Mouse (Mus musculus) hindbrain, embryonic 12.5 days (tissue): ENCODE data around the gene Stap1. TPM values are rescaled to one million over a fixed set of nuclear protein-coding genes. Genes with fewer than 3 reads are reported as not detected.

Experiments used
- ATAC-seq: fragments of 200-750 bp; cut with Nextera tagmentation; 2 replicates; pipeline ENCODE4 v1.8.0; 2017; ENCODE audit warnings: moderate TSS enrichment; ENCODE audit not compliant: low FRiP score
- H3K27ac ChIP-seq: fragments of 300-500 bp; sonication (generic); 2 replicates; pipeline ENCODE4 v1.5.1; 2016; ENCODE audit warnings: mild to moderate bottlenecking
- H3K27me3 ChIP-seq: fragments of 300-500 bp; sonication (generic); 2 replicates; pipeline ENCODE4 v1.6.1; 2016; ENCODE audit warnings: mild to moderate bottlenecking
- H3K36me3 ChIP-seq: fragments of 300-500 bp; sonication (generic); 2 replicates; pipeline ENCODE4 v1.6.1; 2016; ENCODE audit warnings: mild to moderate bottlenecking
- H3K4me1 ChIP-seq: fragments of 300-500 bp; sonication (generic); 2 replicates; pipeline ENCODE4 v1.6.1; 2016
- H3K4me2 ChIP-seq: fragments of 300-500 bp; sonication (generic); replicated peaks from 2 replicates; pipeline ENCODE4 v1.6.1; 2016; ENCODE audit warnings: mild to moderate bottlenecking
- H3K4me3 ChIP-seq: fragments of 300-500 bp; sonication (generic); 2 replicates; pipeline ENCODE4 v1.5.1; 2016; ENCODE audit warnings: mild to moderate bottlenecking
- H3K9ac ChIP-seq: fragments of 300-500 bp; sonication (generic); 2 replicates; pipeline ENCODE4 v1.6.1; 2016; ENCODE audit warnings: mild to moderate bottlenecking, moderate library complexity
- H3K9me3 ChIP-seq: fragments of 300-500 bp; sonication (generic); replicated peaks from 2 replicates; pipeline ENCODE4 v1.6.1; 2016; ENCODE audit warnings: mild to moderate bottlenecking
- WGBS: fragments of 180-500 bp; shearing (Covaris S2); methylation state at CpG from one replicate; pipeline ENCODE4 v1.1.7; 2016; 5-methylcytosine and 5-hydroxymethylcytosine counted together
- polyA plus RNA-seq: library from polyadenylated mRNA; unstranded; fragments of >200 nt; fragmentation: Nextera tagmentation; extraction: Ambion mirVana; gene quantifications from 2 replicates; pipeline ENCODE4 v1.2.1, GENCODE M21; 2016

Stap1 gene
- polyA plus RNA-seq, 1 experiment from 2014 or later: 0.40 TPM

DNA sequence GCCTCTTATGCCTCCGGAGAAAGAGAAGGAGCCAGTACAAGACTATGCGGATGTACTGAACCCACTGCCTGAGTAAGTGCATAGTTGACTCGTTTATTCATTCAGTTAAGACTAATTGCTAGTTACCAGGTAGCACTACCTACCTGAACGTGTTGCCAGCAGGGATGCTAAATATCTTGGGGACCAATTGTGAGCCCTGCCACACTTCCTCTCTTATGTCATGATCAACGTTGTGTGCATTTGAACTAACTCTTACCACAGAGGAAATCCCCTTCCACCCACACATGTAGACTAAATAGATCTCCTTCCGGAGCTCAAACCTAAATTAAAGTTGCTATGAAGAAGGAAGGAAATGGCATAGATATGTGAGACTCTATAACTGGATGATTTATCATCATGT is 15.2 kb downstream of the Stap1 start:
- no peaks in the 10 kb centered on the region for H3K27me3 ChIP-seq
- no peak overlapping the region for H3K4me2 ChIP-seq
- no peak overlapping the region for H3K27ac ChIP-seq
- ATAC-seq: no peak
- H3K9me3 ChIP-seq: no peaks in the 10 kb centered on the region
- H3K4me3 ChIP-seq: no peak overlapping the region
- WGBS: 82% methylated on average over 6 of the region's 6 CpGs
- H3K9ac ChIP-seq: no peak overlapping the region
- H3K4me1 ChIP-seq: no peaks in the 10 kb centered on the region
- no peaks in the 10 kb centered on the region for H3K36me3 ChIP-seq

GRCm38 (mm10) chr5:86094754-86095153 is 23.2 kb downstream of the Stap1 start:
- Histone ChIP-seq H3K36me3 (no peaks in the 10 kb centered on the region), H3K4me2 (no peak overlapping the region), H3K4me3 (no peak overlapping the region), H3K9ac (no peak overlapping the region), H3K27ac (no peak overlapping the region), H3K27me3 (no peaks in the 10 kb centered on the region), H3K4me1 (no peaks in the 10 kb centered on the region), H3K9me3 (no peaks in the 10 kb centered on the region)
- WGBS: 86% methylated on average over 9 of the region's 9 CpGs
- no peak for ATAC-seq

- Histone ChIP-seq H3K27ac (no peak overlapping the region), H3K27me3 (no peaks in the 10 kb centered on the region), H3K9me3 (no peaks in the 10 kb centered on the region), H3K4me2 (no peak overlapping the region), H3K4me3 (no peak overlapping the region), H3K9ac (no peak overlapping the region), H3K4me1 (no peaks in the 10 kb centered on the region), H3K36me3 (no peaks in the 10 kb centered on the region)
- no peak for ATAC-seq
- whole genome bisulfite sequencing: 87% methylated on average over 3 of the region's 3 CpGs
These were observed 27.4 kb downstream of the Stap1 start for GRCm38 (mm10) chr5:86098988-86099387.

DNA sequence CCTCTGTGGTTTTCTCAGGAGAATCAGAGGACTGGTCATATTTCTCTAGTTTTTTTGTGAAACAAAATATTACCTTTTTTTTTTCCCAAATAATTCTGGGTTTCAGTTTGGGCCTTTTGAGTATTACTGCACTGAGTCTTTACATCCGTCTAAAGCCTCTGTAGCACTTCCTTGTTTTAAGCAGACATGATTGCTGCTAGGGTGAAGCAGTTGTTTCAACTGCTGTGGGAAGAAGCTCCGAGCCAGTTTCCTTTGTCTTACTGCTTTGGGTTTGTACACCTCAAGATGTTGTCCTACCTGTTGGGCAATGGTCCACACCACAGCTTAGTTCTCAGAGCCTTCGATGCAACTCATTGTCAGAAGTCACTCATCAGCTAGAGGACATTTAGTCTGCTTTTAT is 29.1 kb downstream of the Stap1 start:
- no peak overlapping the region for H3K4me3 ChIP-seq
- H3K9me3 ChIP-seq: no peaks in the 10 kb centered on the region
- H3K36me3 ChIP-seq: no peaks in the 10 kb centered on the region
- no peak overlapping the region for H3K27ac ChIP-seq
- no peak overlapping the region for H3K4me2 ChIP-seq
- H3K9ac ChIP-seq: no peak overlapping the region
- 84% methylated on average over 3 of the region's 3 CpGs for WGBS
- ATAC-seq: no peak
- H3K4me1 ChIP-seq: no peaks in the 10 kb centered on the region
- no peaks in the 10 kb centered on the region for H3K27me3 ChIP-seq

DNA sequence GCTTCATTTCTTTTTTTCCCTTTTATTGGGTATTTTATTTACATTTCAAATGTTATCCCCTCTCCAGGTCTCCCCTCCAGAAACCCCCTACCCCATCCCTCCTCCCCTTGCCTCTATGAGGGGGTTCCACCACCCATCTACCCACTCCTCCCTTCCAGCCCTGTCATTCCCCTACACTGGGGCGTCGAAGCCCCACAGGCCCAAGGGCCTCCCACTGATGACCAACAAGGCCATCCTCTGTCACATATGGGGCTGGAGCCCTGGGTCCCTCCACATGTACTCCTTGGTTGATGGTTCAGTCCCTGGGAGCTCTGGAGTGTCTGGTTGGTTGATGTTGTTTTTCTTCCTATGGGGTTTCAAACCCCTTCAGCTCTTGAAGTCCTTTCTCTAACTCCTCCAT is 30.6 kb downstream of the Stap1 start:
- H3K4me3 ChIP-seq: no peak overlapping the region
- H3K27ac ChIP-seq: no peak overlapping the region
- ATAC-seq: no peak
- H3K27me3 ChIP-seq: no peaks in the 10 kb centered on the region
- no peaks in the 10 kb centered on the region for H3K36me3 ChIP-seq
- no peak overlapping the region for H3K4me2 ChIP-seq
- no peak overlapping the region for H3K9ac ChIP-seq
- no peaks in the 10 kb centered on the region for H3K4me1 ChIP-seq
- H3K9me3 ChIP-seq: no peaks in the 10 kb centered on the region
- WGBS: 94% methylated on average over 2 of the region's 2 CpGs

- Histone ChIP-seq H3K4me2 (no peak overlapping the region), H3K9me3 (no peaks in the 10 kb centered on the region), H3K4me3 (no peak overlapping the region), H3K4me1 (no peaks in the 10 kb centered on the region), H3K9ac (no peak overlapping the region), H3K27me3 (no peaks in the 10 kb centered on the region), H3K27ac (no peak overlapping the region), H3K36me3 (peaks cover 5% of the 10 kb centered on the region; the same call in 1 of the 2 replicates)
- no peak for ATAC-seq
- WGBS: 86% methylated on average over 2 of the region's 2 CpGs
These were observed 35.1 kb downstream of the Stap1 start for GRCm38 (mm10) chr5:86106610-86107009.

DNA sequence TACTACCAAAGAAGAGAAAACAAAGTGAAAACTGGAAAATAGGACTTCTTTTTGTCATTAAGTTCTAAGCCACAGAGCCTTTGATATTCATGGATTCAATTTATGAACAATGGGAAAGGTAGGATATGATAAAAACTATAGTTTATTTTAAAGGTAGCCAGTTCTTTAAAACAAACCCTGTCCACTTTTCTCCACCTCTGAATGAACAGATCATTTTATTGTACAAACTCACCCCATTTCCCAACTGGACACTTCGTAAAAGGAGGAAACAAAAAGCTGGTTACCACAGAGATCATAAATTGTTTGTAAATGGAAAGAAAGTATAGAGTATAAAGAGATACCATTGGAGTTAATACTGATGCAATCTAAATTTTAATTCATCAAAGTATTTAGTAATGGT is 39.5 kb downstream of the Stap1 start:
- no peaks in the 10 kb centered on the region for H3K27me3 ChIP-seq
- no peak for ATAC-seq

GRCm38 (mm10) chr5:86113037-86113436 is 41.5 kb downstream of the Stap1 start:
- H3K9ac ChIP-seq: no peak overlapping the region
- ATAC-seq: no peak

More for the DNA sequence above, 39.5 kb downstream of the Stap1 start:
- H3K4me2 ChIP-seq: no peak overlapping the region
- WGBS: 100% methylated on average over 1 of the region's 1 CpGs
- no peaks in the 10 kb centered on the region for H3K4me1 ChIP-seq
- no peaks in the 10 kb centered on the region for H3K9me3 ChIP-seq
- no peak overlapping the region for H3K9ac ChIP-seq
- H3K27ac ChIP-seq: no peak overlapping the region
- peaks cover 13% of the 10 kb centered on the region for H3K36me3 ChIP-seq
- no peak overlapping the region for H3K4me3 ChIP-seq

GRCm38 (mm10) chr5:86113997-86114396 is 42.5 kb downstream of the Stap1 start:
- no peak for ATAC-seq
- Histone ChIP-seq H3K9ac (no peak overlapping the region), H3K4me1 (no peaks in the 10 kb centered on the region), H3K9me3 (no peaks in the 10 kb centered on the region), H3K4me3 (no peak overlapping the region), H3K36me3 (peaks cover 18% of the 10 kb centered on the region), H3K27me3 (no peaks in the 10 kb centered on the region), H3K27ac (no peak overlapping the region), H3K4me2 (no peak overlapping the region)
- whole genome bisulfite sequencing: 82% methylated on average over 1 of the region's 1 CpGs

More at GRCm38 (mm10) chr5:86113037-86113436, 41.5 kb downstream of the Stap1 start:
- no peaks in the 10 kb centered on the region for H3K4me1 ChIP-seq
- peaks cover 12% of the 10 kb centered on the region for H3K36me3 ChIP-seq
- H3K4me3 ChIP-seq: no peak overlapping the region
- WGBS: 93% methylated on average over 2 of the region's 2 CpGs
- H3K27me3 ChIP-seq: no peaks in the 10 kb centered on the region
- no peak overlapping the region for H3K4me2 ChIP-seq
- H3K27ac ChIP-seq: no peak overlapping the region
- H3K9me3 ChIP-seq: no peaks in the 10 kb centered on the region

GRCm38 (mm10) chr5:86118457-86119094 is 47.0 kb downstream of the Stap1 start:
- H3K27ac ChIP-seq: no peak overlapping the region
- no peaks in the 10 kb centered on the region for H3K4me1 ChIP-seq
- ATAC-seq: no peak
- no peak overlapping the region for H3K4me3 ChIP-seq
- H3K9me3 ChIP-seq: no peaks in the 10 kb centered on the region
- H3K9ac ChIP-seq: no peak overlapping the region
- WGBS: 93% methylated on average over 9 of the region's 9 CpGs
- no peaks in the 10 kb centered on the region for H3K27me3 ChIP-seq
- no peak overlapping the region for H3K4me2 ChIP-seq
- H3K36me3 ChIP-seq: peaks cover 19% of the 10 kb centered on the region

- H3K27ac ChIP-seq: no peak overlapping the region
- 98% methylated on average over 1 of the region's 1 CpGs for whole genome bisulfite sequencing
- no peaks in the 10 kb centered on the region for H3K9me3 ChIP-seq
- H3K36me3 ChIP-seq: peaks cover 26% of the 10 kb centered on the region
- no peaks in the 10 kb centered on the region for H3K27me3 ChIP-seq
- no peak overlapping the region for H3K4me2 ChIP-seq
- ATAC-seq: no peak
- H3K4me3 ChIP-seq: no peak overlapping the region
- no peaks in the 10 kb centered on the region for H3K4me1 ChIP-seq
- no peak overlapping the region for H3K9ac ChIP-seq
These were observed 57.2 kb downstream of the Stap1 start for GRCm38 (mm10) chr5:86128749-86129148.

DNA sequence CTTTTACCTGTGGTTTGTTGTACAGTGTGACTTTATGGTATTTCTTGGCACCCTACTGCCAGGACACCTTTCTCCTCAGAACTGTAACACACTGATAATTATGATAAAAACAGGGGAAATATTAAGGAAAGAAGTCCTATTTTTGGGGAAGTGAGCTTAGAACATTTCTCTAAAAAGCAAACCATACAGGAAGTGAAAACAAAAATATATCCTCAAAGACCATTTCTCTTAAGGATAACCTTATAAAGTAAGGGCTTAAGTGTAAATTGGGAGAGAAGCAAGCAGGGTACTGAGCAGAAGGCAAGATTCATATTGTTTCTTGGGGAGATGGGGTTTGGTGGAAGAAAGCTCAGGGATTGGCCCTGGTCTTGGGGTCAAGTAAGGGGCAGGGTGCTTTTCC is 58.3 kb downstream of the Stap1 start:
- Histone ChIP-seq H3K9ac (no peak overlapping the region), H3K27ac (no peak overlapping the region), H3K36me3 (peaks cover 24% of the 10 kb centered on the region), H3K4me3 (no peak overlapping the region), H3K4me1 (no peaks in the 10 kb centered on the region), H3K4me2 (no peak overlapping the region), H3K9me3 (no peaks in the 10 kb centered on the region), H3K27me3 (no peaks in the 10 kb centered on the region)
- no peak for ATAC-seq
